Mouse (Mus musculus) forebrain, postnatal 0 days (tissue): ENCODE measurements around the gene Aff1. TPM values are rescaled to one million over a fixed set of nuclear protein-coding genes. Genes with fewer than 3 reads are reported as not detected.
A peak's percentile ranks its signal among the peaks of the same experiment; 100 is the strongest.

Experiments
- ATAC-seq: fragments of 200-750 bp; cut with Nextera tagmentation; 2 replicates; pipeline ENCODE4 v1.8.0; 2017; ENCODE audit warnings: mild to moderate bottlenecking, moderate library complexity
- DNase-seq: peaks from one replicate; pipeline ENCODE4 v3.0.0-alpha.2; 2015
- H3K27ac ChIP-seq: fragments of 300-500 bp; sonication (generic); 2 replicates; pipeline ENCODE4 v1.5.1; 2014; ENCODE audit warnings: low read depth, mild to moderate bottlenecking, antibody characterized with exemption, low read length, moderate library complexity, mixed read lengths
- H3K27me3 ChIP-seq: fragments of 300-500 bp; sonication (generic); 2 replicates; pipeline ENCODE4 v1.6.1; 2014; ENCODE audit warnings: mild to moderate bottlenecking, low read length, mixed read lengths; ENCODE audit not compliant: insufficient read depth
- H3K36me3 ChIP-seq: fragments of 300-500 bp; sonication (generic); 2 replicates; pipeline ENCODE4 v1.6.1; 2014; ENCODE audit warnings: mild to moderate bottlenecking, moderate library complexity; ENCODE audit not compliant: insufficient read depth
- H3K4me1 ChIP-seq: fragments of 300-500 bp; sonication (generic); 2 replicates; pipeline ENCODE4 v1.6.1; 2014; ENCODE audit warnings: antibody characterized with exemption; ENCODE audit not compliant: insufficient read depth
- H3K4me2 ChIP-seq: fragments of 300-500 bp; sonication (generic); 2 replicates; pipeline ENCODE4 v1.6.1; 2014; ENCODE audit warnings: low read depth, mild to moderate bottlenecking, moderate library complexity
- H3K4me3 ChIP-seq: fragments of 300-500 bp; sonication (generic); 2 replicates; pipeline ENCODE4 v1.5.1; 2014; ENCODE audit warnings: low read depth, low read length, mixed read lengths
- H3K9ac ChIP-seq: fragments of 300-500 bp; sonication (generic); 2 replicates; pipeline ENCODE4 v1.6.1; 2014; ENCODE audit warnings: mild to moderate bottlenecking
- H3K9me3 ChIP-seq: fragments of 300-500 bp; sonication (generic); 2 replicates; pipeline ENCODE4 v1.6.1; 2016; ENCODE audit warnings: low read length
- CTCF ChIP-seq: sonication (generic); IDR thresholded peaks from 2 replicates; pipeline ENCODE4 v1.5.1; 2016; ENCODE audit warnings: antibody characterized with exemption, control low read depth, low read depth
- WGBS: fragments of 180-500 bp; shearing (Covaris S2); extraction: QIAGEN DNeasy Blood & Tissue Kit; methylation state at CpG from one replicate; pipeline ENCODE4 v1.1.7; 2014; 5-methylcytosine and 5-hydroxymethylcytosine counted together
- polyA plus RNA-seq: library from polyadenylated mRNA; unstranded; fragments of >200 nt; fragmentation: Nextera tagmentation; extraction: Ambion mirVana; gene quantifications from 2 replicates; pipeline ENCODE4 v1.2.1, GENCODE M21; 2015
- total RNA-seq: library from RNA; depleted of rRNA; stranded (reverse); fragments of >200 nt; gene quantifications from 2 replicates; pipeline ENCODE4 v1.2.3, GENCODE M21; 2014

Aff1 gene
- total and polyA plus RNA-seq, 2 experiments from 2014 or later = 1.0 to 4.0 TPM

GRCm38 (mm10) chr5:103756231-103756714 is 64.1 kb downstream of the Aff1 start:
- no peak for DNase-seq
- TF ChIP-seq CTCF = no peak
- H3K36me3 ChIP-seq = no peaks in the 10 kb centered on the region
- peaks cover 11% of the 10 kb centered on the region; the same call in 1 of the 2 replicates for H3K27me3 ChIP-seq
- H3K4me1 ChIP-seq = peaks cover 11% of the 10 kb centered on the region; the same call in 1 of the 2 replicates
- no peak for ATAC-seq
- no peaks in the 10 kb centered on the region for H3K9me3 ChIP-seq
- no peak overlapping the region for H3K4me3 ChIP-seq
- H3K4me2 ChIP-seq = no peak overlapping the region
- 65% methylated on average over 6 of the region's 6 CpGs for WGBS
- no peak overlapping the region for H3K27ac ChIP-seq
- H3K9ac ChIP-seq = no peak overlapping the region

- H3K4me1 ChIP-seq = peaks cover 11% of the 10 kb centered on the region; the same call in 1 of the 2 replicates
- no peak overlapping the region for H3K9ac ChIP-seq
- H3K36me3 ChIP-seq = no peaks in the 10 kb centered on the region
- no peak for ATAC-seq
- no peak for TF ChIP-seq CTCF
- peaks cover 8% of the 10 kb centered on the region; the same call in 1 of the 2 replicates for H3K27me3 ChIP-seq
- no peak overlapping the region for H3K4me3 ChIP-seq
- no peak for DNase-seq
- no peaks in the 10 kb centered on the region for H3K9me3 ChIP-seq
- no peak overlapping the region for H3K4me2 ChIP-seq
- no peak overlapping the region for H3K27ac ChIP-seq
- WGBS = 76% methylated on average over 4 of the region's 4 CpGs
Observed at GRCm38 (mm10) chr5:103758491-103758890, 66.3 kb downstream of the Aff1 start.

- H3K4me3 ChIP-seq = peak overlapping the region; percentile 23; the same call in 1 of the 2 replicates
- no peak overlapping the region for H3K27ac ChIP-seq
- 52% methylated on average over 14 of the region's 14 CpGs for WGBS
- ATAC-seq (no peak), DNase-seq (no peak)
- no peak for TF ChIP-seq CTCF
- peaks cover 8% of the 10 kb centered on the region; the same call in 1 of the 2 replicates for H3K27me3 ChIP-seq
- peak overlapping the region; percentile 49 for H3K4me2 ChIP-seq
- no peak overlapping the region for H3K9ac ChIP-seq
- peaks cover 11% of the 10 kb centered on the region; the same call in 1 of the 2 replicates for H3K4me1 ChIP-seq
- H3K9me3 ChIP-seq = no peaks in the 10 kb centered on the region
- no peaks in the 10 kb centered on the region for H3K36me3 ChIP-seq
Observed at GRCm38 (mm10) chr5:103759489-103760424, 67.6 kb downstream of the Aff1 start.

- Histone ChIP-seq H3K27ac (no peak overlapping the region), H3K9ac (peak overlapping the region; percentile 37; the same call in 1 of the 2 replicates), H3K4me3 (peak overlapping the region; percentile 23), H3K36me3 (no peaks in the 10 kb centered on the region), H3K4me1 (peaks cover 11% of the 10 kb centered on the region; the same call in 1 of the 2 replicates), H3K27me3 (peaks cover 4% of the 10 kb centered on the region; the same call in 1 of the 2 replicates), H3K9me3 (no peaks in the 10 kb centered on the region), H3K4me2 (peak overlapping the region; percentile 49)
- no peak for TF ChIP-seq CTCF
- WGBS = 6% methylated on average over 20 of the region's 20 CpGs
- DNase-seq = peak; percentile 59
- ATAC-seq = peak; percentile 63
Observed at GRCm38 (mm10) chr5:103760425-103761131, 68.4 kb downstream of the Aff1 start.

GRCm38 (mm10) chr5:103761754-103762153 is 69.6 kb downstream of the Aff1 start:
- Histone ChIP-seq H3K9me3 (no peaks in the 10 kb centered on the region), H3K36me3 (no peaks in the 10 kb centered on the region), H3K27me3 (no peaks in the 10 kb centered on the region), H3K27ac (no peak overlapping the region), H3K4me3 (no peak overlapping the region), H3K4me1 (peaks cover 11% of the 10 kb centered on the region; the same call in 1 of the 2 replicates), H3K4me2 (no peak overlapping the region), H3K9ac (no peak overlapping the region)
- 87% methylated on average over 7 of the region's 7 CpGs for WGBS
- ATAC-seq (no peak), DNase-seq (no peak)
- TF ChIP-seq CTCF = no peak

GRCm38 (mm10) chr5:103762850-103763254 is 70.7 kb downstream of the Aff1 start:
- Histone ChIP-seq H3K4me3 (no peak overlapping the region), H3K4me2 (no peak overlapping the region), H3K36me3 (no peaks in the 10 kb centered on the region), H3K4me1 (peaks cover 11% of the 10 kb centered on the region; the same call in 1 of the 2 replicates), H3K27ac (no peak overlapping the region), H3K27me3 (no peaks in the 10 kb centered on the region), H3K9me3 (no peaks in the 10 kb centered on the region), H3K9ac (no peak overlapping the region)
- 84% methylated on average over 4 of the region's 4 CpGs for WGBS
- ATAC-seq (no peak), DNase-seq (no peak)
- no peak for TF ChIP-seq CTCF
